Mouse (Mus musculus): ENCODE results near the gene Wfikkn1. TPM values are rescaled to one million over a fixed set of nuclear protein-coding genes. Genes with fewer than 3 reads are reported as not detected.

Gene Wfikkn1
- polyA plus RNA-seq, 1 experiment from 2014 or later: 0.47 TPM

- Histone ChIP-seq H3K36me3 (ENCODE audit: control insufficient read depth, insufficient read depth, low read length) (no peaks in the 10 kb centered on the region), H3K4me3 (ENCODE audit: low read depth, low read length) (peak within 1 kb of the TSS; percentile 98), H3K4me1 (ENCODE audit: control insufficient read depth, insufficient read depth, low read length) (peaks cover 8% of the 10 kb centered on the region), H3K9ac (ENCODE audit: low read depth, low read length) (peak within 1 kb of the TSS; percentile 93), H3K4me2 (peak within 1 kb of the TSS; percentile 94), H3K27me3 (ENCODE audit: control insufficient read depth, insufficient read depth, low read length) (no peaks in the 10 kb centered on the region), H3K27ac (ENCODE audit: low read depth, low read length) (peak within 1 kb of the TSS; percentile 88), H3K9me3 (replicated peaks; ENCODE audit: control insufficient read depth, low read length) (no peaks in the 10 kb centered on the region)
- ATAC-seq (replicated peaks; ENCODE audit: insufficient number of reproducible peaks, low FRiP score, low TSS enrichment): peak; percentile 80; the same call in 1 of the 2 replicates
- WGBS (ENCODE audit: insufficient replicate concordance): 0% methylated on average over 24 of the region's 24 CpGs
These were observed 12.0 kb downstream of the Wfikkn1 start, which contains the start of gene Mcrip2 for GRCm38 (mm10) chr17:25868601-25869191. TSS of gene Mcrip2 (minus strand) at chr17:25868764.

GRCm38 (mm10) chr17:25867836-25868600 lies 12.6 kb downstream of the Wfikkn1 start:
- under 1% methylated on average over 38 of the region's 42 CpGs for WGBS (ENCODE audit: insufficient replicate concordance)
- peak overlapping the region; percentile 94 for H3K4me2 ChIP-seq

GRCm38 (mm10) chr17:25867509-25867835 lies 13.2 kb downstream of the Wfikkn1 start:
- H3K36me3 ChIP-seq (ENCODE audit: control insufficient read depth, insufficient read depth, low read length): no peaks in the 10 kb centered on the region
- H3K27me3 ChIP-seq (ENCODE audit: control insufficient read depth, insufficient read depth, low read length): no peaks in the 10 kb centered on the region
- H3K9ac ChIP-seq (ENCODE audit: low read depth, low read length): peak overlapping the region; percentile 93
- no peaks in the 10 kb centered on the region for H3K9me3 ChIP-seq (replicated peaks; ENCODE audit: control insufficient read depth, low read length)
- ATAC-seq (replicated peaks; ENCODE audit: insufficient number of reproducible peaks, low FRiP score, low TSS enrichment): no peak
- H3K4me2 ChIP-seq: peak overlapping the region; percentile 94
- 11% methylated on average over 7 of the region's 7 CpGs for WGBS (ENCODE audit: insufficient replicate concordance)
- H3K4me3 ChIP-seq (ENCODE audit: low read depth, low read length): peak overlapping the region; percentile 98
- H3K27ac ChIP-seq (ENCODE audit: low read depth, low read length): peak overlapping the region; percentile 88; the same call in 1 of the 2 replicates
- peaks cover 8% of the 10 kb centered on the region; the same call in 1 of the 2 replicates for H3K4me1 ChIP-seq (ENCODE audit: control insufficient read depth, insufficient read depth, low read length)

More at GRCm38 (mm10) chr17:25867836-25868600, 12.6 kb downstream of the Wfikkn1 start:
- Histone ChIP-seq H3K9me3 (replicated peaks; ENCODE audit: control insufficient read depth, low read length) (no peaks in the 10 kb centered on the region), H3K36me3 (ENCODE audit: control insufficient read depth, insufficient read depth, low read length) (no peaks in the 10 kb centered on the region), H3K4me3 (ENCODE audit: low read depth, low read length) (peak overlapping the region; percentile 98), H3K4me1 (ENCODE audit: control insufficient read depth, insufficient read depth, low read length) (peaks cover 8% of the 10 kb centered on the region; the same call in 1 of the 2 replicates), H3K27me3 (ENCODE audit: control insufficient read depth, insufficient read depth, low read length) (no peaks in the 10 kb centered on the region), H3K27ac (ENCODE audit: low read depth, low read length) (peak overlapping the region; percentile 88), H3K9ac (ENCODE audit: low read depth, low read length) (peak overlapping the region; percentile 93)
- peak; percentile 36 for ATAC-seq (replicated peaks; ENCODE audit: insufficient number of reproducible peaks, low FRiP score, low TSS enrichment)

- Histone ChIP-seq H3K4me1 (ENCODE audit: control insufficient read depth, insufficient read depth, low read length) (peaks cover 12% of the 10 kb centered on the region; the same call in 1 of the 2 replicates), H3K9me3 (replicated peaks; ENCODE audit: control insufficient read depth, low read length) (no peaks in the 10 kb centered on the region), H3K36me3 (ENCODE audit: control insufficient read depth, insufficient read depth, low read length) (no peaks in the 10 kb centered on the region), H3K9ac (ENCODE audit: low read depth, low read length) (no peak overlapping the region; the same call in 1 of the 2 replicates), H3K4me3 (ENCODE audit: low read depth, low read length) (no peak overlapping the region), H3K27me3 (ENCODE audit: control insufficient read depth, insufficient read depth, low read length) (no peaks in the 10 kb centered on the region), H3K4me2 (no peak overlapping the region; the same call in 1 of the 2 replicates), H3K27ac (ENCODE audit: low read depth, low read length) (no peak overlapping the region)
- ATAC-seq (replicated peaks; ENCODE audit: insufficient number of reproducible peaks, low FRiP score, low TSS enrichment): no peak
- 88% methylated on average over 3 of the region's 3 CpGs for WGBS (ENCODE audit: insufficient replicate concordance)
These were observed 14.5 kb downstream of the Wfikkn1 start for GRCm38 (mm10) chr17:25866172-25866571.

- H3K27ac ChIP-seq (ENCODE audit: low read depth, low read length): no peak overlapping the region
- H3K4me2 ChIP-seq: no peak overlapping the region
- no peaks in the 10 kb centered on the region for H3K36me3 ChIP-seq (ENCODE audit: control insufficient read depth, insufficient read depth, low read length)
- 86% methylated on average over 11 of the region's 11 CpGs for WGBS (ENCODE audit: insufficient replicate concordance)
- H3K27me3 ChIP-seq (ENCODE audit: control insufficient read depth, insufficient read depth, low read length): no peaks in the 10 kb centered on the region
- ATAC-seq (replicated peaks; ENCODE audit: insufficient number of reproducible peaks, low FRiP score, low TSS enrichment): no peak
- peaks cover 12% of the 10 kb centered on the region; the same call in 1 of the 2 replicates for H3K4me1 ChIP-seq (ENCODE audit: control insufficient read depth, insufficient read depth, low read length)
- H3K9ac ChIP-seq (ENCODE audit: low read depth, low read length): no peak overlapping the region
- H3K9me3 ChIP-seq (replicated peaks; ENCODE audit: control insufficient read depth, low read length): no peaks in the 10 kb centered on the region
- no peak overlapping the region for H3K4me3 ChIP-seq (ENCODE audit: low read depth, low read length)
These were observed 15.4 kb downstream of the Wfikkn1 start for GRCm38 (mm10) chr17:25865288-25865687.

- Histone ChIP-seq H3K9me3 (replicated peaks; ENCODE audit: control insufficient read depth, low read length) (no peaks in the 10 kb centered on the region), H3K4me1 (ENCODE audit: control insufficient read depth, insufficient read depth, low read length) (peaks cover 12% of the 10 kb centered on the region; the same call in 1 of the 2 replicates), H3K27ac (ENCODE audit: low read depth, low read length) (no peak overlapping the region), H3K4me2 (no peak overlapping the region), H3K4me3 (ENCODE audit: low read depth, low read length) (no peak overlapping the region), H3K27me3 (ENCODE audit: control insufficient read depth, insufficient read depth, low read length) (no peaks in the 10 kb centered on the region), H3K36me3 (ENCODE audit: control insufficient read depth, insufficient read depth, low read length) (no peaks in the 10 kb centered on the region), H3K9ac (ENCODE audit: low read depth, low read length) (no peak overlapping the region)
- WGBS (ENCODE audit: insufficient replicate concordance): 88% methylated on average over 14 of the region's 14 CpGs
- no peak for ATAC-seq (replicated peaks; ENCODE audit: insufficient number of reproducible peaks, low FRiP score, low TSS enrichment)
These were observed 16.3 kb downstream of the Wfikkn1 start for GRCm38 (mm10) chr17:25864311-25864710.

GRCm38 (mm10) chr17:25863681-25864080 lies 17.0 kb downstream of the Wfikkn1 start:
- ATAC-seq (replicated peaks; ENCODE audit: insufficient number of reproducible peaks, low FRiP score, low TSS enrichment): no peak
- peaks cover 12% of the 10 kb centered on the region; the same call in 1 of the 2 replicates for H3K4me1 ChIP-seq (ENCODE audit: control insufficient read depth, insufficient read depth, low read length)
- WGBS (ENCODE audit: insufficient replicate concordance): 91% methylated on average over 6 of the region's 6 CpGs

GRCm38 (mm10) chr17:25861704-25862612 lies 18.7 kb downstream of the Wfikkn1 start:
- WGBS (ENCODE audit: insufficient replicate concordance): 10% methylated on average over 6 of the region's 6 CpGs
- Histone ChIP-seq H3K4me1 (ENCODE audit: control insufficient read depth, insufficient read depth, low read length) (peaks cover 11% of the 10 kb centered on the region; the same call in 1 of the 2 replicates), H3K9ac (ENCODE audit: low read depth, low read length) (peak overlapping the region; percentile 82), H3K27me3 (ENCODE audit: control insufficient read depth, insufficient read depth, low read length) (no peaks in the 10 kb centered on the region), H3K36me3 (ENCODE audit: control insufficient read depth, insufficient read depth, low read length) (no peaks in the 10 kb centered on the region), H3K4me2 (peak overlapping the region; percentile 85), H3K4me3 (ENCODE audit: low read depth, low read length) (peak overlapping the region; percentile 52), H3K27ac (ENCODE audit: low read depth, low read length) (peak overlapping the region; percentile 70), H3K9me3 (replicated peaks; ENCODE audit: control insufficient read depth, low read length) (no peaks in the 10 kb centered on the region)
- 0 out of 2 replicates have a peak, but pooled peaks have one; percentile 38 for ATAC-seq (replicated peaks; ENCODE audit: insufficient number of reproducible peaks, low FRiP score, low TSS enrichment)

More at GRCm38 (mm10) chr17:25863681-25864080, 17.0 kb downstream of the Wfikkn1 start:
- no peak overlapping the region for H3K27ac ChIP-seq (ENCODE audit: low read depth, low read length)
- no peak overlapping the region for H3K4me2 ChIP-seq
- no peaks in the 10 kb centered on the region for H3K9me3 ChIP-seq (replicated peaks; ENCODE audit: control insufficient read depth, low read length)
- no peak overlapping the region for H3K9ac ChIP-seq (ENCODE audit: low read depth, low read length)
- no peak overlapping the region for H3K4me3 ChIP-seq (ENCODE audit: low read depth, low read length)
- no peaks in the 10 kb centered on the region for H3K27me3 ChIP-seq (ENCODE audit: control insufficient read depth, insufficient read depth, low read length)
- no peaks in the 10 kb centered on the region for H3K36me3 ChIP-seq (ENCODE audit: control insufficient read depth, insufficient read depth, low read length)
